In genomic region chr2:106318695-106319266, GRCm38 (mm10) we compare ENCODE assay signal across 12 mouse cellular contexts.
DNase-seq lines count a peak whose midpoint lies in the region; ATAC-seq and TF ChIP-seq lines count a peak whose summit lies in the region.
"Had no signal": no experiment of that assay in that cellular context is flagged by ENCODE, and none has a peak within 500 bp of the region (broad histone marks: within the 10 kb centered on the region; RNA-seq: fewer than 3 reads in every experiment).

No protein-coding gene starts in this region.

- H3K4me2 ChIP-seq in limb, embryonic 14.5 days (replicated peaks; ENCODE audit: low read depth, low read length, severe bottlenecking) = no peak overlapping the region
- no peak overlapping the region for H3K4me2 ChIP-seq in forebrain, embryonic 15.5 days (replicated peaks)
- no peak overlapping the region for H3K4me2 ChIP-seq in neural tube, embryonic 15.5 days

- no peaks in the 10 kb centered on the region for H3K9me3 ChIP-seq in limb, embryonic 14.5 days (ENCODE audit: control insufficient read depth, low read length)
- no peaks in the 10 kb centered on the region for H3K9me3 ChIP-seq in limb, embryonic 10.5 days (replicated peaks)
- H3K9me3 ChIP-seq in forebrain, embryonic 15.5 days = no peaks in the 10 kb centered on the region
- H3K9me3 ChIP-seq in neural tube, embryonic 15.5 days (replicated peaks) = no peaks in the 10 kb centered on the region

- H3K9ac ChIP-seq in limb, embryonic 14.5 days (ENCODE audit: low read depth, low read length, severe bottlenecking) = no peak overlapping the region
- no peak overlapping the region for H3K9ac ChIP-seq in forebrain, embryonic 15.5 days (replicated peaks)
- H3K9ac ChIP-seq in neural tube, embryonic 15.5 days (replicated peaks) = no peak overlapping the region
- H3K9ac ChIP-seq: liver, embryonic 14.5 days had no signal

- DNase-seq in embryo, embryonic 10 days (ENCODE audit: low spot score) = peak; percentile 34
- DNase-seq in embryo, embryonic 9.5 days (ENCODE audit: extremely low spot score) = no peak
- peak; percentile 21 for DNase-seq in limb, embryonic 14.5 days (ENCODE audit: low spot score)
- DNase-seq in limb, embryonic 10.5 days (ENCODE audit: low spot score) = no peak
- DNase-seq in spleen, postnatal 36 days (ENCODE audit: low spot score in 2 of 2) = no peak
- DNase-seq in right cerebral cortex, postnatal 36 days (ENCODE audit: low spot score in 2 of 2) = no peak
- DNase-seq: adrenal gland, adult 8-10 months; B cell, adult 2 months had no signal

- 70% methylated on average over 3 of the region's 3 CpGs for WGBS in limb, embryonic 14.5 days
- WGBS in limb, embryonic 10.5 days = 79% methylated on average over 3 of the region's 3 CpGs
- 70% methylated on average over 3 of the region's 3 CpGs for WGBS in forebrain, embryonic 15.5 days
- 72% methylated on average over 3 of the region's 3 CpGs for WGBS in neural tube, embryonic 15.5 days

- H3K27ac ChIP-seq in limb, embryonic 14.5 days (replicated peaks; ENCODE audit: low read depth, low read length) = no peak overlapping the region
- no peak overlapping the region for H3K27ac ChIP-seq in limb, embryonic 10.5 days
- no peak overlapping the region for H3K27ac ChIP-seq in forebrain, embryonic 15.5 days (replicated peaks)
- H3K27ac ChIP-seq in neural tube, embryonic 15.5 days (replicated peaks) = no peak overlapping the region
- H3K27ac ChIP-seq: liver, embryonic 14.5 days had no signal

- TF ChIP-seq POLR2A in limb, embryonic 14.5 days (IDR thresholded peaks at IDR 0.05; ENCODE audit: borderline replicate concordance, extremely low read depth, insufficient read depth, insufficient read length) = no peak

- no peaks in the 10 kb centered on the region for H3K36me3 ChIP-seq in limb, embryonic 14.5 days (ENCODE audit: control insufficient read depth, insufficient read depth, low read length)
- no peaks in the 10 kb centered on the region for H3K36me3 ChIP-seq in limb, embryonic 10.5 days
- no peaks in the 10 kb centered on the region for H3K36me3 ChIP-seq in forebrain, embryonic 15.5 days
- H3K36me3 ChIP-seq in neural tube, embryonic 15.5 days = no peaks in the 10 kb centered on the region

- no peak overlapping the region for H3K4me3 ChIP-seq in limb, embryonic 14.5 days (replicated peaks; ENCODE audit: low read length)
- no peak overlapping the region for H3K4me3 ChIP-seq in limb, embryonic 10.5 days
- H3K4me3 ChIP-seq in forebrain, embryonic 15.5 days = no peak overlapping the region
- no peak overlapping the region for H3K4me3 ChIP-seq in neural tube, embryonic 15.5 days (replicated peaks)

- no peaks in the 10 kb centered on the region for H3K4me1 ChIP-seq in limb, embryonic 14.5 days (ENCODE audit: control insufficient read depth, insufficient read depth, low read length)
- peaks cover 5% of the 10 kb centered on the region; the same call in 1 of the 2 replicates for H3K4me1 ChIP-seq in limb, embryonic 10.5 days
- H3K4me1 ChIP-seq in forebrain, embryonic 15.5 days = no peaks in the 10 kb centered on the region
- no peaks in the 10 kb centered on the region for H3K4me1 ChIP-seq in neural tube, embryonic 15.5 days

- ATAC-seq in limb, embryonic 14.5 days (ENCODE audit: low FRiP score, low read depth) = no peak; the same call in 1 of the 2 replicates
- peak; percentile 48; the same call in 1 of the 2 replicates for ATAC-seq in forebrain, embryonic 15.5 days (replicated peaks)
- peak; percentile 55; the same call in 1 of the 2 replicates for ATAC-seq in neural tube, embryonic 15.5 days (ENCODE audit: low FRiP score)
- ATAC-seq: intestine, embryonic 16.5 days had no signal

- no peaks in the 10 kb centered on the region for H3K27me3 ChIP-seq in limb, embryonic 14.5 days (ENCODE audit: control insufficient read depth, insufficient read depth, low read length)
- H3K27me3 ChIP-seq in limb, embryonic 10.5 days (ENCODE audit: low read depth, poor library complexity, severe bottlenecking) = no peaks in the 10 kb centered on the region
- no peaks in the 10 kb centered on the region for H3K27me3 ChIP-seq in forebrain, embryonic 15.5 days
- no peaks in the 10 kb centered on the region for H3K27me3 ChIP-seq in neural tube, embryonic 15.5 days (replicated peaks)

Comparison
In these comparisons a context has a peak if more than half of its experiments do, and no peak if none do; other contexts are left out.
1. DNase-seq: peak in embryo, embryonic 10 days (single experiment) and limb, embryonic 14.5 days (single experiment); none in embryo, embryonic 9.5 days (single experiment), limb, embryonic 10.5 days (single experiment), spleen, postnatal 36 days (0 of 2) and right cerebral cortex, postnatal 36 days (0 of 2).